Mouse (Mus musculus) hindbrain, embryonic 10.5 days (tissue): ENCODE results near the gene Gpbp1l1. TPM values are rescaled to one million over a fixed set of nuclear protein-coding genes. Genes with fewer than 3 reads are reported as not detected.

ENCODE experiments used
- polyA plus RNA-seq: library from polyadenylated mRNA; unstranded; fragments of >200 nt; fragmentation: Nextera tagmentation; extraction: Ambion mirVana; gene quantifications from 2 replicates; pipeline ENCODE4 v1.2.1, GENCODE M21; 2016

The Gpbp1l1 gene
- polyA plus RNA-seq, 1 experiment from 2014 or later, result 21.4 TPM

Other genes with a start within 250 kb of the Gpbp1l1 start
- 17.6 and 19.5 TPM in 2 replicates for gene Mast2, start 93.5 kb upstream of the Gpbp1l1 start, polyA plus RNA-seq
- gene Ipp, start 50.1 kb upstream of the Gpbp1l1 start, polyA plus RNA-seq, result 12.5 and 17.5 TPM in 2 replicates
- 25.0 and 29.7 TPM in 2 replicates for gene Tmem69, start 1.7 kb upstream of the Gpbp1l1 start, polyA plus RNA-seq
- gene Ccdc17, start 39.0 kb downstream of the Gpbp1l1 start, polyA plus RNA-seq, result 1.9 and 3.6 TPM in 2 replicates
- 178 and 293 TPM in 2 replicates for gene Nasp, start 70.3 kb downstream of the Gpbp1l1 start, polyA plus RNA-seq
- gene Akr1a1, start 94.0 kb downstream of the Gpbp1l1 start, polyA plus RNA-seq, result 559 and 600 TPM in 2 replicates
- gene Prdx1, start 127.9 kb downstream of the Gpbp1l1 start, polyA plus RNA-seq, result 1,211 and 1,387 TPM in 2 replicates
- gene Mmachc, start 150.7 kb downstream of the Gpbp1l1 start, polyA plus RNA-seq, result 38.0 and 40.5 TPM in 2 replicates
- gene Ccdc163, start 150.9 kb downstream of the Gpbp1l1 start, polyA plus RNA-seq, result 33.1 and 37.4 TPM in 2 replicates
- gene Tesk2, start 163.3 kb downstream of the Gpbp1l1 start, polyA plus RNA-seq, result 7.7 and 8.1 TPM in 2 replicates
- 39.7 and 39.8 TPM in 2 replicates for gene Toe1, start 250.0 kb downstream of the Gpbp1l1 start, polyA plus RNA-seq